Mouse (Mus musculus) megakaryocyte-erythroid progenitor cell, adult 5-6 weeks (primary cell): ENCODE data around the gene Mbnl2. TPM values are rescaled to one million over a fixed set of nuclear protein-coding genes. Genes with fewer than 3 reads are reported as not detected.

ENCODE experiments used
- ATAC-seq: replicated peaks from 2 replicates; pipeline ENCODE4 v1.8.0; 2016; ENCODE audit warnings: mild to moderate bottlenecking, inconsistent platforms; ENCODE audit not compliant: severe bottlenecking, poor library complexity, low FRiP score, low TSS enrichment
- total RNA-seq, 2 experiments: library from RNA; stranded (forward) in 1 of 2; stranded (reverse) in 1 of 2; fragments of 200-1000, 215-1000 nt in 1 of 2; fragments of >200 nt in 1 of 2; fragmentation: Nextera tagmentation in 1 of 2; gene quantifications; 2 replicates each; pipeline ENCODE4 v1.2.3; 2014 to 2017

Gene Mbnl2
- total RNA-seq, 2 experiments from 2014 or later = 33.1 to 35.3 TPM

DNA sequence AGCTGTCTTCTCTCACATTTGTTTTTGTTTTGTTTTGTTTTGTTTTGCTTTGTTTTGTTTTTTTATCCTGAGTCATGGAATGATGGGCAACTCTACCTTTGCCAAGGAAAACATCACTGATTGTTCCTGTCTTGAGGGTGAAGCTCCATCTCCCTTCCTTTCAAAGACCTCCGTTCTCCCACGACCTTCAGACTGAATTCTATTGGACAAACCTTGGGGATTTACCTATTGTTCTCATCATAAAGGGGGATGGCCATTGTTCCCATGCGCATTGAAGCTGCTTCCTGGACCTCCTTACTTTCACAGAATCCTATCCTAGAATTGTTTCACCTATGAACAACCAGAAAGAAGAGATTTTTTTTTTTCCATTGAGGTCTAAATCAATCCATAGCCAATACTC lies 118.7 kb downstream of the Mbnl2 start:
- no peak for ATAC-seq

DNA sequence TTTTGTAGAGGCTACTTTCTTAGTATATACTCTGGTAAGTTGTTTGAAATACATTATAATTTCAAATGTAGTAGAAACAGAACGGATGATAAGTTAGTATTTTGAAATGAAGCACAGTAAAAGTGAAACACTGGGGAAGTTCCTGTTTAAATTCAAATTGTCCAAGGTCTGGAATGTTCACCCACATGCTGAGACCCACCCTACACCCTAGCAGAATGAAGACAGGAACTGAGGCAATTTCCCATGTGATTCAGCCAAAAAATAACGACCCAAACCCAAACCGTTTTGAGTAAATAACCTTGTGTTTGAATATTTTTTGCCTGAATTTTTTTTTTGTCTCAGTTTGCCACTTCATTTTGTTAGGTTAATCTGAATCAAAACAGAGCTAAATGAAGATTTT lies 119.4 kb downstream of the Mbnl2 start:
- no peak for ATAC-seq

GRCm38 (mm10) chr14:120395501-120395900 lies 120.0 kb downstream of the Mbnl2 start:
- ATAC-seq = no peak

DNA sequence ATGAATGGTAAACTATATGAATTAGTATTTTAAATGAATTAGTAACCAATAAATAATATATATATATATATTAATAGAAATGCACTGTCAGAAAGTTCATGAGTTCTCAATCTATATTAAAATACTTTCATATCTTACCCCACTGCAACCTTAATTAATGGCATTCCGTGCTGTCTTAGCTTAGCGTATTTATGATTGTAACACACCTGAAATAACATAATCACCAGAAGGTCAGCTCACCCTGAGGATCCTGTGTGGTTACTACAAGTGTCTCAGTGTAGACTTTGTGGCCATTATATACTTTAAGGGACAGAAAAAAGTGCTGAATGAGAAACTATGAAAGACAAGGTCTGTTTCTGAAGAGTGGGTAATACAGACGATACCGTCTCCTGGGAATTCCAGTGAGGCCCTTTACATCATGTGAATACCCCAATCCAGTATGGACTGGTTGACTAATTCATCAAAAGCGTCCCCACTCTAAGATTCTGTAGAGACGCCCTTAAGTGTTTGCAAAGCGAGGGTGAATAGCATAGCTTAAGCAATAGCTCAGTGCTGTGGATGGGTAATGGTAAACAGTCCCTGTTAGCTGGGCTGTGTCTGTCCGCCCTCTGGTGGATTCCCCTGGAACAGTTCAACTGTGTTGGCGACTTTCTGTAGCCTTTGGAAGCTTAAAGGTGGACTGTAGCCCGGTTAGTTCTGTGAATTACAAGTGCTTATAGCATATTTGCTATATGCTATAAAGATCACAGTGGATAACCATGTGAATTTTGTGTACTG lies 122.6 kb downstream of the Mbnl2 start:
- ATAC-seq = peak; percentile 98

GRCm38 (mm10) chr14:120399614-120400013 lies 124.1 kb downstream of the Mbnl2 start:
- ATAC-seq = no peak

GRCm38 (mm10) chr14:120401158-120401557 lies 125.7 kb downstream of the Mbnl2 start:
- no peak for ATAC-seq

GRCm38 (mm10) chr14:120402715-120403114 lies 127.2 kb downstream of the Mbnl2 start:
- no peak for ATAC-seq

GRCm38 (mm10) chr14:120404364-120404763 lies 128.9 kb downstream of the Mbnl2 start:
- ATAC-seq = no peak

- peak; percentile 51 for ATAC-seq
Observed at GRCm38 (mm10) chr14:120404811-120405582, 129.5 kb downstream of the Mbnl2 start.

DNA sequence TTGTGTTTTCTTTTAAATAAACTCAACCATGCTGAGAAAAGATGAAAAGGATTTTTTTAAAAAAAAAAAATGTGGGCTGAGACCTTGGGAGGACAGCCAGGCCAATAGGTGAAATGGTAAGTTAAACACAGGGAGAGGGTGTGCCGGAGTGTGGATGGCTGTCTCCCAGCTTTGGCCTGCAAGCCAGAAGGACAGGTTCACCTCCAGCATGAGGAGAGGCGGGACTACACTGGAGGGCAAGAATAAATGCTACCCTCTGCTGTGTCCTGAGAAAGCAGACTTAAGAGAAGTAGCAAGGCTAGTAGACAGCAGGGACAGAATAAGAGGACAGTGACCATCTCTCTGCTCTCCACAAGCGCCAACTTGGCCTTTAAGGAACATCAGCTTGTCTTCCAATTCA lies 130.1 kb downstream of the Mbnl2 start:
- ATAC-seq = no peak

DNA sequence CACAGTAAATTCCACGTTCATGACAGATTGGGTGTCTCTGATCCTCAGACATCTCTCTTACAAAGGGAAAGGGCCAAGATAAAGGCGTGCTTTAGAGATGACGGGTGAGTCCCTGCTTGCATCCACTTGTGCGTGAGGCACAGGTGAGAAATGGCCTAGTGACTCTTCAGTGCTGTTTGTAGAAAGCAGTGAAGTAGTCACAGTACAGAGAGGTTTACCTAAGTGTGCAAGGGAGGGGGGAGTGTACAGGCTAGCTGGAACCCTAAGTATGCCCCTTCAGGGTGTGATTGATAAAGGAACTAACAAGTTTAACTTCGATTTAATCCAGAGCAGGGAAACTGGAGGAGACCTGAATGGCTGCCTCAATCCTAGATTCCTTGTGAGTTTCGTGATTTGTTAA lies 130.8 kb downstream of the Mbnl2 start:
- no peak for ATAC-seq

DNA sequence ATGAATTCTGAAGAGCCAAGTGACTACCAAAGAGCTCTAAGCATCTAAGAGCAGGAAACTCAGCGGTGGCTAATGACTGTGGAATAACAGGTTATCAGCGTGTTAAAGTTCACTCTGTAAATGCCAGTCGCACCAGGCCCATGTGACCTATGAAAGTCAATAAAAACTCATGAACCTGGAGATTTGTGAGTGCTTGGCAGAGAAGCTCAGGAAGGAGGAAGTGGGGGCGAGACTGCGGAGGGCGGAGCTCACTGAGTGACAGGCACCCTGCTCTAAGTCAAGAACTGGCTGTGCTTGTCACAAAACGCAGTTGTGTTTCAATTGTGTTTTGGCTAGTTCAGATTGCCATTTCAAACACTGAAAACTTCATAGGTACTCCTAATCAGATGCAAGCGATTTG lies 131.4 kb downstream of the Mbnl2 start:
- ATAC-seq = peak; percentile 83

DNA sequence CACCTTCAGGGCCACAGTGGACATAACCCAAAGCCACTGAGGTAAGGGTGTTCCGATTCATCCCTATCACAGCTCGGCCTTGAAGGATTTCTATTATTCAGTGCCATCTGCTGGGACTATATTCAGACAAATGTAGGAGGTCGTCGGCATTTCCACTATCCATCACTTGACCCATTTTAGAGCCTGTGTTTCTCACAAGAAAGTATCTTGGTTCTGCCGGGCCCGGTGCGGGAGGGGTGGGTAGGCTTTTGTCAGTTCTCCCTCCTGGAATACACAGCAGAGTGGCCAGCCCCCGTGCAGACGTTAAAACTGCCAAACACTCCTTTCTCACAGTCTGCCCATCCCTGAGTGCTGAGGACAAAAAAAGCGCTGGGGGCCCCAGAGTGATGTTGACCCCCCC lies 134.4 kb downstream of the Mbnl2 start:
- no peak for ATAC-seq

DNA sequence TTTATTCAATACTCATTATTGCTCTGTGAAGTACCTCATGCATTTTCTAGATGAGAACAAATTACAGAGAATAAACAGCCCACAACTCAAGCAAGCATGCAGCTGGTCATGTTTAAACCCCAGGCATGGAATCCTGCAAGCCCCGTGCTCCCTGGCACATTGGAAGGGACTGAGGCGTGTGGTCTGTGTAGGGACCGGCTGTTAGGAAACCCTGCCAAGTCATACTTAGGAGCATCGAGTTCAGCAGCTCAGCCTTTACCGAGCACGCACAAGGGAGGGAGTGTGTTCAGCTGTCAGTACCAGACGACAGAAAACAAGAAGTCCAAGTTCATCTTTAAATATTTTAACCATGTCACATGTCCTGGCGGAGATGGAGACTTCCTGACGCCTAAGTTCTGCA lies 141.4 kb downstream of the Mbnl2 start:
- ATAC-seq = no peak

DNA sequence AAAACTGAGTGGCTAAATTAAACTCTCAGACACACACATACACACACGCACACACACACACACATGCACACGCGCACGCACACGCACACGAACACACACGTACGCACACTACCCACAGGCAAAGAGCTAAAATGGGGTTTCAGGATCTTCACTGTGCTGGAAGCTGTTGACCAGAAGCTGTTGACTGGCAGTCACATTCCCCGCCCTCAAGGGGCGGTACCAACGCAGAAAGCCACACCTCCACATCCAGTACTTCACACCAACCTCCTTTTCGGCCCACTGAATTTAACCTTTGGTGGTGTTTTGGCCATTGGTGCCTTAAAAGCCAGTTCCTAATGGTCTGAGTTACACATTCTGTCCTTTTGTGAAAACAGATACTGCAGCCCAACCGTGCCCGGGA lies 143.5 kb downstream of the Mbnl2 start:
- ATAC-seq = 0 out of 2 replicates have a peak, but pooled peaks have one; percentile 44

GRCm38 (mm10) chr14:120428497-120428896 lies 153.0 kb downstream of the Mbnl2 start:
- no peak for ATAC-seq

DNA sequence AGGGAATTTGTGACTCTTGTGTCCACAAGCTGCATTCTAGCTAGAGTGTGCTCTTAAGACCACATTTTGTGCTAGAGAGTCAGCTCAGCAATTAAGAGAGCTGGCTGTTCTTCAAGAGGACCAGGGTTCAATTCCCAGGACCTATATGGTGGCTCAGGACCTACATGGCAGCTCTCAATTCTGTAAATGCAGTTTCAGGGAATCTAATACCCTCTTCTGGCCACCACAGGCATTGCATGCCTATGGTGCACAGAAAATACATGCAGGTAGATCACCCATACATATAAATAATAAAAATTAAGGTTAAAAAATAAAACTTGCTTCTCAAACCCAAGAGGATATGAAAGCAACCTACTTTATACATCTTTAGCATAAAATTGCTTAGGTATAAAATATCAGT lies 157.3 kb downstream of the Mbnl2 start:
- ATAC-seq = peak; percentile 75

- ATAC-seq = no peak
Observed at GRCm38 (mm10) chr14:120433931-120434398, 158.5 kb downstream of the Mbnl2 start.

DNA sequence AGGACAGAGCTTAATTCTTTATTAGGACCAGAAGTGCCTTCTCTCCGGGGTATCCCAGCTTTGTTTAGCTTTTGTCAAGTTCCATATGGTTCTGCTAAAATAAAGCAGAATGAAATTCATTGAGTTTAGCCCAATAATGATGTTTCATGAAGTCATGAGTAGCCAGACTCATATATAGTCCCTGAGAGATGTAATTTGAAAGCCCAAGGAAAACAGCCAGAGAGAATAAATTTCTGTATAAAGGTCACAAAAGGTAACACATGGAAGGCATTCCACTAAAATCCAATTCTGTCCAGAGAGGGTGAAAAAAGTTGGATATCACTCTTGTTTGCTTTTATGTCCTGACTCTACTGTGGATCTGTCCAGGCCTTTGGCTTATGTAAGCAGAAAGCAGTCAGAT lies 159.4 kb downstream of the Mbnl2 start:
- no peak for ATAC-seq

DNA sequence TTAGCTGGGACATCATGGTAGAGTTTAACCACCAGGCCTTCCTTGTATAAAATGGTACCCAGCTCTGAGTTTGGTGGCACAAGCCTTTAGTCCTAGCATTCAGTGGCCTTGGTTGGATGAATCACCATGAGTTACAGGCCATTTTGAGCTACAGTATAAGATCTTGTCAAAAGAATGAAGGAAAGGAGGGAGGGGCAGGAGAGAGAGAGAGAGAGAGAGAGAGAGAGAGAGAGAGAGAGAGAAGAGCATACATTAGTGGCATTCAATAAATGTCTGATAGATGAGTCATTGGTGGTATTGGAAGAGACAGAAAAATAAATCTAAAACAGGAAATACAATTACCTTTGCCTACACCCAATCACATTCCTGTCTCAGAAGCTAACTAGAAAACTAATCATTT lies 165.2 kb downstream of the Mbnl2 start:
- ATAC-seq = no peak

DNA sequence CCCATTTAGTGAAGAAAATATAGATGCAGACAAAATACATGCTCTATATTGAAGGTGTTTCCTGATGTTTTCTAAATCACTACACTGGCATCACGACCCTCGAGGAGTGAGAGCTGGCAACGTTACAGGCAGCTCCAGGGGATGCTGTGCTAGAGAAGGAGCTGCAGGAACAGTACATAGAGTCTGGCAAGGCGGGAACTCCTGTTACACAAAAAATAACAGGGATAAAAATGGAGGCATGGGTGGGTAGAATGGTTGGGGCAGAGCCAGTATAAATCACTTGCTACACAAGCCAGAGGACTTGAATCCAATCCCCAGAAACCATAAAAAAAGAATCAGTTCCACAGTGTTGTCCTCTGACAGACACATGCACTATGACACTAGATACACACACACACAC lies 165.8 kb downstream of the Mbnl2 start:
- ATAC-seq = no peak
